Comparison of ENCODE assay signal across 10 mouse cellular contexts in genomic region chr4:119460728-119461141, GRCm38 (mm10). TPM values are rescaled to one million over a fixed set of nuclear protein-coding genes. Genes with fewer than 3 reads are reported as not detected.
A peak's percentile ranks its signal among the peaks of the same experiment; 100 is the strongest.
DNase-seq lines count a peak whose midpoint lies in the region; ATAC-seq and TF ChIP-seq lines count a peak whose summit lies in the region.
"Had no signal": no experiment of that assay in that cellular context is flagged by ENCODE, and none has a peak within 500 bp of the region (broad histone marks: within the 10 kb centered on the region; RNA-seq: fewer than 3 reads in every experiment).

No protein-coding gene starts in this region.

- H3K27ac ChIP-seq in stomach, embryonic 15.5 days = no peak overlapping the region
- H3K27ac ChIP-seq in stomach, postnatal 0 days (replicated peaks) = no peak overlapping the region
- H3K27ac ChIP-seq in forebrain, embryonic 16.5 days (ENCODE audit: low read length) = peak overlapping the region; percentile 98

- no peaks in the 10 kb centered on the region for H3K9me3 ChIP-seq in stomach, embryonic 15.5 days
- no peaks in the 10 kb centered on the region for H3K9me3 ChIP-seq in stomach, postnatal 0 days (ENCODE audit: control insufficient read depth, low read length)
- H3K9me3 ChIP-seq in forebrain, embryonic 16.5 days (ENCODE audit: control insufficient read depth, low read length) = no peaks in the 10 kb centered on the region

- H3K27me3 ChIP-seq in stomach, embryonic 15.5 days (replicated peaks) = no peaks in the 10 kb centered on the region
- H3K27me3 ChIP-seq in stomach, postnatal 0 days (ENCODE audit: control insufficient read depth, insufficient read depth, low read length) = no peaks in the 10 kb centered on the region
- no peaks in the 10 kb centered on the region for H3K27me3 ChIP-seq in forebrain, embryonic 16.5 days (replicated peaks; ENCODE audit: control insufficient read depth, insufficient read depth, low read length)

- no peak overlapping the region for H3K4me3 ChIP-seq in stomach, embryonic 15.5 days (replicated peaks)
- H3K4me3 ChIP-seq in stomach, postnatal 0 days (ENCODE audit: low read depth, low read length) = no peak overlapping the region
- peak overlapping the region; percentile 18; the same call in 1 of the 2 replicates for H3K4me3 ChIP-seq in forebrain, embryonic 16.5 days (replicated peaks; ENCODE audit: low read length)

- peaks cover 9% of the 10 kb centered on the region for H3K4me1 ChIP-seq in stomach, embryonic 15.5 days
- no peaks in the 10 kb centered on the region for H3K4me1 ChIP-seq in stomach, postnatal 0 days (replicated peaks; ENCODE audit: control insufficient read depth, insufficient read depth)
- peaks cover 42% of the 10 kb centered on the region for H3K4me1 ChIP-seq in forebrain, embryonic 16.5 days (replicated peaks; ENCODE audit: control insufficient read depth, insufficient read depth, low read length)

- no peak for DNase-seq in stomach, postnatal 0 days (ENCODE audit: low spot score)
- peak; percentile 51 for DNase-seq in heart, postnatal 25 days (ENCODE audit: low spot score)
- DNase-seq in layer of hippocampus, postnatal 10 days (ENCODE audit: low spot score in 2 of 2) = peak; percentile 84 to 89
- DNase-seq in lung, postnatal 36 days = peak; percentile 57
- DNase-seq in telencephalon, adult 2 months (ENCODE audit: low read depth, low spot score) = peak; percentile 94

- H3K36me3 ChIP-seq in stomach, embryonic 15.5 days = no peaks in the 10 kb centered on the region
- H3K36me3 ChIP-seq in stomach, postnatal 0 days (ENCODE audit: control insufficient read depth, insufficient read depth, low read length) = no peaks in the 10 kb centered on the region
- H3K36me3 ChIP-seq in forebrain, embryonic 16.5 days (ENCODE audit: control insufficient read depth, insufficient read depth) = no peaks in the 10 kb centered on the region

- intact Hi-C loops in heart, postnatal 25 days (cut with DNase I) = no loop called here

- H3K4me2 ChIP-seq in stomach, embryonic 15.5 days = no peak overlapping the region
- H3K4me2 ChIP-seq in stomach, postnatal 0 days (replicated peaks; ENCODE audit: low read depth) = no peak overlapping the region
- H3K4me2 ChIP-seq in forebrain, embryonic 16.5 days (ENCODE audit: low read length) = peak overlapping the region; percentile 41

- no peak for TF ChIP-seq CTCF in stomach, postnatal 0 days (IDR thresholded peaks at IDR 0.05; ENCODE audit: low read depth)

- TF ChIP-seq EP300 in stomach, postnatal 0 days (optimal IDR thresholded peaks at IDR 0.05) = no peak

- peak; percentile 45; the same call in 1 of the 2 replicates for ATAC-seq in stomach, embryonic 15.5 days (ENCODE audit: insufficient read depth, low FRiP score, low read depth)
- no peak; the same call in 1 of the 2 replicates for ATAC-seq in stomach, postnatal 0 days (ENCODE audit: low FRiP score, low TSS enrichment)
- ATAC-seq in forebrain, embryonic 16.5 days = peak; percentile 90
- ATAC-seq in monocyte, adult 5-6 weeks (replicated peaks; ENCODE audit: insufficient number of reproducible peaks, low FRiP score, low TSS enrichment, poor library complexity, severe bottlenecking) = no peak

- no peak overlapping the region for H3K9ac ChIP-seq in stomach, embryonic 15.5 days
- H3K9ac ChIP-seq in stomach, postnatal 0 days (ENCODE audit: low read length) = no peak overlapping the region
- no peak overlapping the region; the same call in 1 of the 2 replicates for H3K9ac ChIP-seq in forebrain, embryonic 16.5 days (replicated peaks; ENCODE audit: low read depth, low read length)

- WGBS in stomach, embryonic 15.5 days = 48% methylated on average over 8 of the region's 8 CpGs
- WGBS in stomach, postnatal 0 days = 47% methylated on average over 8 of the region's 8 CpGs
- 5% methylated on average over 8 of the region's 8 CpGs for WGBS in forebrain, embryonic 16.5 days

RNA-seq across cellular contexts. Expression of gene Rimkla, which starts 31.7 kb away (rescaled TPM):
- 0.82 and 0.92 TPM in 2 replicates for polyA plus RNA-seq in stomach, embryonic 15.5 days (2015; fragmentation: Nextera tagmentation; extraction: Ambion mirVana)
- polyA plus RNA-seq in stomach, postnatal 0 days (2015; fragmentation: Nextera tagmentation; extraction: Ambion mirVana) = 0.19 and 0.25 TPM in 2 replicates
- 22.9 and 23.3 TPM in 2 replicates for polyA plus RNA-seq in forebrain, embryonic 16.5 days (2015; fragmentation: Nextera tagmentation; extraction: Ambion mirVana)
- under 1 TPM; 0.31 to 0.67 TPM for total RNA-seq in heart, postnatal 25 days (2021)
- total RNA-seq in layer of hippocampus, postnatal 10 days (2021) = 10 to 100 TPM; 25.4 to 29.5 TPM
- total RNA-seq in monocyte, adult 5-6 weeks (2017) = 0.10 TPM in 1 of 3 replicates, not detected in the others
- total RNA-seq: hematopoietic stem cell, adult 5-6 weeks; MEL had no signal

RNA-seq across cellular contexts. Expression of gene Zmynd12, which starts 38.1 kb away (rescaled TPM):
- polyA plus RNA-seq in stomach, embryonic 15.5 days (2015; fragmentation: Nextera tagmentation; extraction: Ambion mirVana) = 0.26 and 0.46 TPM in 2 replicates
- 0.15 and 0.35 TPM in 2 replicates for polyA plus RNA-seq in stomach, postnatal 0 days (2015; fragmentation: Nextera tagmentation; extraction: Ambion mirVana)
- polyA plus RNA-seq in forebrain, embryonic 16.5 days (2015; fragmentation: Nextera tagmentation; extraction: Ambion mirVana) = 0.14 and 0.29 TPM in 2 replicates
- total RNA-seq in heart, postnatal 25 days (2021) = not detected
- not detected for total RNA-seq in layer of hippocampus, postnatal 10 days (2021)
- not detected in 3 replicates for total RNA-seq in monocyte, adult 5-6 weeks (2017)
- total RNA-seq: MEL had no signal

RNA-seq across cellular contexts. Expression of gene Ppcs, which starts 38.5 kb away (rescaled TPM):
- 33.5 and 35.4 TPM in 2 replicates for polyA plus RNA-seq in stomach, embryonic 15.5 days (2015; fragmentation: Nextera tagmentation; extraction: Ambion mirVana)
- polyA plus RNA-seq in stomach, postnatal 0 days (2015; fragmentation: Nextera tagmentation; extraction: Ambion mirVana) = 30.7 and 31.6 TPM in 2 replicates
- polyA plus RNA-seq in forebrain, embryonic 16.5 days (2015; fragmentation: Nextera tagmentation; extraction: Ambion mirVana) = 16.2 and 16.4 TPM in 2 replicates
- total RNA-seq in heart, postnatal 25 days (2021) = 1 to 10 TPM; 8.9 TPM
- 1 to 10 TPM; 6.1 to 6.2 TPM for total RNA-seq in layer of hippocampus, postnatal 10 days (2021)
- total RNA-seq in monocyte, adult 5-6 weeks (2017) = 6.3 to 20.1 TPM (median 8.1 TPM) in 3 replicates

RNA-seq across cellular contexts. Expression of gene Ccdc30, which starts 45.4 kb away (rescaled TPM):
- 7.5 and 14.0 TPM in 2 replicates for polyA plus RNA-seq in stomach, embryonic 15.5 days (2015; fragmentation: Nextera tagmentation; extraction: Ambion mirVana)
- polyA plus RNA-seq in stomach, postnatal 0 days (2015; fragmentation: Nextera tagmentation; extraction: Ambion mirVana) = 1.4 and 2.2 TPM in 2 replicates
- polyA plus RNA-seq in forebrain, embryonic 16.5 days (2015; fragmentation: Nextera tagmentation; extraction: Ambion mirVana) = 11.4 and 15.5 TPM in 2 replicates
- under 1 TPM in 1 of 2 experiments, not detected in 1; 0.34 TPM for total RNA-seq in heart, postnatal 25 days (2021)
- total RNA-seq in layer of hippocampus, postnatal 10 days (2021) = 10 to 100 TPM; 21.5 to 24.1 TPM
- total RNA-seq in monocyte, adult 5-6 weeks (2017) = 0.32 to 4.8 TPM in 2 of 3 replicates, not detected in the other
- total RNA-seq: MEL had no signal

Comparison
In these comparisons a context has a peak if more than half of its experiments do, and no peak if none do; other contexts are left out.
1. ATAC-seq: peak in stomach, embryonic 15.5 days (single experiment) and forebrain, embryonic 16.5 days (single experiment); none in stomach, postnatal 0 days (single experiment) and monocyte, adult 5-6 weeks (single experiment).
2. RNA of gene Rimkla, which starts 31.7 kb away (total RNA-seq): 25.4 to 29.5 TPM in layer of hippocampus, postnatal 10 days; 0.31 to 0.67 TPM in heart, postnatal 25 days and 0.10 TPM in monocyte, adult 5-6 weeks; every median in the first group is over 10 times any median in the second.